Mouse (Mus musculus): ENCODE data around the gene Lrrc26. TPM values are rescaled to one million over a fixed set of nuclear protein-coding genes. Genes with fewer than 3 reads are reported as not detected.

The Lrrc26 gene
- polyA plus RNA-seq, 1 experiment from 2014 or later: not detected

GRCm38 (mm10) chr2:25338303-25338702 lies 48.6 kb downstream of the Lrrc26 start:
- Histone ChIP-seq H3K4me2 (ENCODE audit: low read length) (no peak overlapping the region), H3K9ac (ENCODE audit: low read length) (no peak overlapping the region), H3K9me3 (ENCODE audit: control insufficient read depth, low read length) (no peaks in the 10 kb centered on the region), H3K4me1 (replicated peaks; ENCODE audit: control insufficient read depth, insufficient read depth, low read length) (peaks cover 5% of the 10 kb centered on the region; the same call in 1 of the 2 replicates), H3K36me3 (ENCODE audit: control insufficient read depth, insufficient read depth, low read length) (peaks cover 77% of the 10 kb centered on the region), H3K4me3 (ENCODE audit: low read depth, low read length) (no peak overlapping the region), H3K27me3 (replicated peaks; ENCODE audit: control insufficient read depth, insufficient read depth, low read length) (no peaks in the 10 kb centered on the region), H3K27ac (ENCODE audit: low read depth) (no peak overlapping the region)
- DNase-seq (ENCODE audit: low spot score) (no peak), ATAC-seq (replicated peaks; ENCODE audit: low FRiP score, low TSS enrichment, low read depth) (no peak)
- 95% methylated on average over 6 of the region's 6 CpGs for WGBS

Other genes starting within 250 kb of the Lrrc26 start
- gene Nsmf, start 235.6 kb upstream of the Lrrc26 start, polyA plus RNA-seq (2014; fragmentation: Nextera tagmentation; extraction: Ambion mirVana): 44.3 and 50.0 TPM in 2 replicates
- 6.0 and 7.3 TPM in 2 replicates for gene Entpd8, start 209.6 kb upstream of the Lrrc26 start, polyA plus RNA-seq (2014; fragmentation: Nextera tagmentation; extraction: Ambion mirVana)
- gene Noxa1, start 194.8 kb upstream of the Lrrc26 start, polyA plus RNA-seq (2014; fragmentation: Nextera tagmentation; extraction: Ambion mirVana): 2.3 and 5.7 TPM in 2 replicates
- gene Nrarp, start 109.2 kb upstream of the Lrrc26 start, polyA plus RNA-seq (2014; fragmentation: Nextera tagmentation; extraction: Ambion mirVana): 8.2 and 13.2 TPM in 2 replicates
- 14.4 and 18.1 TPM in 2 replicates for gene Tor4a, start 93.0 kb upstream of the Lrrc26 start, polyA plus RNA-seq (2014; fragmentation: Nextera tagmentation; extraction: Ambion mirVana)
- 99.1 and 107 TPM in 2 replicates for gene Nelfb, start 78.4 kb upstream of the Lrrc26 start, polyA plus RNA-seq (2014; fragmentation: Nextera tagmentation; extraction: Ambion mirVana)
- 0.18 TPM in 1 of 2 replicates, not detected in the other for gene Stpg3, start 75.3 kb upstream of the Lrrc26 start, polyA plus RNA-seq (2014; fragmentation: Nextera tagmentation; extraction: Ambion mirVana)
- 0.51 TPM in 1 of 2 replicates, not detected in the other for gene Fam166a, start 71.2 kb upstream of the Lrrc26 start, polyA plus RNA-seq (2014; fragmentation: Nextera tagmentation; extraction: Ambion mirVana)
- gene Tubb4b, start 65.2 kb upstream of the Lrrc26 start, polyA plus RNA-seq (2014; fragmentation: Nextera tagmentation; extraction: Ambion mirVana): 524 and 576 TPM in 2 replicates
- 0.26 and 0.38 TPM in 2 replicates for gene Slc34a3, start 55.6 kb upstream of the Lrrc26 start, polyA plus RNA-seq (2014; fragmentation: Nextera tagmentation; extraction: Ambion mirVana)
- not detected in 2 replicates for gene Rnf224, start 53.1 kb upstream of the Lrrc26 start, polyA plus RNA-seq (2014; fragmentation: Nextera tagmentation; extraction: Ambion mirVana)
- gene Rnf208, start 47.7 kb upstream of the Lrrc26 start, polyA plus RNA-seq (2014; fragmentation: Nextera tagmentation; extraction: Ambion mirVana): 15.7 and 18.7 TPM in 2 replicates
- gene Cysrt1, start 47.5 kb upstream of the Lrrc26 start, polyA plus RNA-seq (2014; fragmentation: Nextera tagmentation; extraction: Ambion mirVana): 0.30 TPM in 1 of 2 replicates, not detected in the other
- gene AL732309.1, start 43.1 kb upstream of the Lrrc26 start, polyA plus RNA-seq (2014; fragmentation: Nextera tagmentation; extraction: Ambion mirVana): 5.0 and 5.7 TPM in 2 replicates
- gene Tmem203, start 34.5 kb upstream of the Lrrc26 start, polyA plus RNA-seq (2014; fragmentation: Nextera tagmentation; extraction: Ambion mirVana): 18.0 and 19.2 TPM in 2 replicates
- 6.5 and 7.8 TPM in 2 replicates for gene Tprn, start 27.3 kb upstream of the Lrrc26 start, polyA plus RNA-seq (2014; fragmentation: Nextera tagmentation; extraction: Ambion mirVana)
- gene Ssna1, start 17.5 kb upstream of the Lrrc26 start, polyA plus RNA-seq (2014; fragmentation: Nextera tagmentation; extraction: Ambion mirVana): 229 and 240 TPM in 2 replicates
- 100 and 110 TPM in 2 replicates for gene Anapc2, start 17.4 kb upstream of the Lrrc26 start, polyA plus RNA-seq (2014; fragmentation: Nextera tagmentation; extraction: Ambion mirVana)
- gene Tmem210, start 1.8 kb upstream of the Lrrc26 start, polyA plus RNA-seq (2014; fragmentation: Nextera tagmentation; extraction: Ambion mirVana): not detected in 2 replicates
- gene Grin1, start 29.3 kb downstream of the Lrrc26 start, polyA plus RNA-seq (2014; fragmentation: Nextera tagmentation; extraction: Ambion mirVana): 2.1 and 2.4 TPM in 2 replicates
- 66.3 and 73.3 TPM in 2 replicates for gene Man1b1, start 42.4 kb downstream of the Lrrc26 start, polyA plus RNA-seq (2014; fragmentation: Nextera tagmentation; extraction: Ambion mirVana)
- 24.1 and 26.5 TPM in 2 replicates for gene Dpp7, start 66.4 kb downstream of the Lrrc26 start, polyA plus RNA-seq (2014; fragmentation: Nextera tagmentation; extraction: Ambion mirVana)
- gene Uap1l1, start 75.8 kb downstream of the Lrrc26 start, polyA plus RNA-seq (2014; fragmentation: Nextera tagmentation; extraction: Ambion mirVana): 36.3 and 46.0 TPM in 2 replicates
- gene Sapcd2, start 82.4 kb downstream of the Lrrc26 start, polyA plus RNA-seq (2014; fragmentation: Nextera tagmentation; extraction: Ambion mirVana): 43.2 and 47.4 TPM in 2 replicates
- gene Entpd2, start 106.0 kb downstream of the Lrrc26 start, polyA plus RNA-seq (2014; fragmentation: Nextera tagmentation; extraction: Ambion mirVana): 5.9 and 7.4 TPM in 2 replicates
- gene Npdc1, start 109.4 kb downstream of the Lrrc26 start, polyA plus RNA-seq (2014; fragmentation: Nextera tagmentation; extraction: Ambion mirVana): 42.2 and 45.4 TPM in 2 replicates
- gene Fut7, start 133.4 kb downstream of the Lrrc26 start, polyA plus RNA-seq (2014; fragmentation: Nextera tagmentation; extraction: Ambion mirVana): 0.15 TPM in 1 of 2 replicates, not detected in the other
- gene Abca2, start 138.8 kb downstream of the Lrrc26 start, polyA plus RNA-seq (2014; fragmentation: Nextera tagmentation; extraction: Ambion mirVana): 4.8 and 4.9 TPM in 2 replicates
- 1.8 and 2.0 TPM in 2 replicates for gene Clic3, start 166.9 kb downstream of the Lrrc26 start, polyA plus RNA-seq (2014; fragmentation: Nextera tagmentation; extraction: Ambion mirVana)
- 25.0 and 27.4 TPM in 2 replicates for gene Paxx, start 171.2 kb downstream of the Lrrc26 start, polyA plus RNA-seq (2014; fragmentation: Nextera tagmentation; extraction: Ambion mirVana)
- gene Ptgds, start 180.1 kb downstream of the Lrrc26 start, polyA plus RNA-seq (2014; fragmentation: Nextera tagmentation; extraction: Ambion mirVana): 6.2 and 7.9 TPM in 2 replicates
- gene Lcn12, start 204.0 kb downstream of the Lrrc26 start, polyA plus RNA-seq (2014; fragmentation: Nextera tagmentation; extraction: Ambion mirVana): not detected in 2 replicates
- gene Fbxw5, start 210.8 kb downstream of the Lrrc26 start, polyA plus RNA-seq (2014; fragmentation: Nextera tagmentation; extraction: Ambion mirVana): 72.9 and 79.3 TPM in 2 replicates
- gene C8g, start 211.8 kb downstream of the Lrrc26 start, polyA plus RNA-seq (2014; fragmentation: Nextera tagmentation; extraction: Ambion mirVana): 5.9 and 6.3 TPM in 2 replicates

Measured in intestine, embryonic 14.5 days (tissue).